Mouse (Mus musculus): ENCODE data around the gene Pabpn1l. TPM values are rescaled to one million over a fixed set of nuclear protein-coding genes. Genes with fewer than 3 reads are reported as not detected.

Gene Pabpn1l
- polyA plus RNA-seq, 1 experiment = 0.25 TPM

GRCm38 (mm10) chr8:122623844-122624642 is 1.5 kb upstream of the Pabpn1l start:
- no peak for TF ChIP-seq FLI1 (IDR thresholded peaks at IDR 0.05; ENCODE audit: low read length)
- no peak for TF ChIP-seq GATA1 (IDR thresholded peaks at IDR 0.05; ENCODE audit: borderline replicate concordance, low read length)
- Histone ChIP-seq H3K4me3 (replicated peaks) (no peak overlapping the region), H3K36me3 (replicated peaks; ENCODE audit: low read length) (peaks cover 42% of the 10 kb centered on the region), H3K4me1 (peaks cover 66% of the 10 kb centered on the region), H3K9me3 (no peaks in the 10 kb centered on the region), H3K27me3 (replicated peaks) (peaks cover 12% of the 10 kb centered on the region)

DNA sequence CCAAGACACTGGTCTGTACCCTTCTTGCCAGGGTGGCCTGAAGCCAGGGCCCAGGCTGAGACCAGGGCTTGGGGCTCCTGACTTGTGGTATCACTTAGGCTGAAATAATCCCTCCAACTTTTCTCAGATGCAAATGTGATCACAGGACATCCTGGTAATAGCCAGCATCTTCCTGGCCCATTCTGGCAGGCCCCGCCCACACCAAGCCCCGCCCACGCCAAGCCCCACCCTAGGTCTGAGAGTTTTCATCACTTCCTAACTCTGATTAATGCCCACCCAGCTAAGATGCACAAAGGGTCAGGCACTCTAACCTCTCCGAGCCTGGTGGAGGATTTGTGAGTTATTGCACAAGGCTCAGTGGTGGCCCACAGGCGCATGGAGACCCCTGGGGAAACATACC is 2.1 kb downstream of the Pabpn1l start:
- TF ChIP-seq FLI1 (IDR thresholded peaks at IDR 0.05; ENCODE audit: low read length) (no peak), GATA1 (IDR thresholded peaks at IDR 0.05; ENCODE audit: borderline replicate concordance, low read length) (no peak)
- Histone ChIP-seq H3K4me1 (peaks cover 54% of the 10 kb centered on the region), H3K4me3 (replicated peaks) (no peak overlapping the region), H3K27me3 (replicated peaks) (peaks cover 12% of the 10 kb centered on the region), H3K9me3 (no peaks in the 10 kb centered on the region), H3K36me3 (replicated peaks; ENCODE audit: low read length) (peaks cover 23% of the 10 kb centered on the region)

DNA sequence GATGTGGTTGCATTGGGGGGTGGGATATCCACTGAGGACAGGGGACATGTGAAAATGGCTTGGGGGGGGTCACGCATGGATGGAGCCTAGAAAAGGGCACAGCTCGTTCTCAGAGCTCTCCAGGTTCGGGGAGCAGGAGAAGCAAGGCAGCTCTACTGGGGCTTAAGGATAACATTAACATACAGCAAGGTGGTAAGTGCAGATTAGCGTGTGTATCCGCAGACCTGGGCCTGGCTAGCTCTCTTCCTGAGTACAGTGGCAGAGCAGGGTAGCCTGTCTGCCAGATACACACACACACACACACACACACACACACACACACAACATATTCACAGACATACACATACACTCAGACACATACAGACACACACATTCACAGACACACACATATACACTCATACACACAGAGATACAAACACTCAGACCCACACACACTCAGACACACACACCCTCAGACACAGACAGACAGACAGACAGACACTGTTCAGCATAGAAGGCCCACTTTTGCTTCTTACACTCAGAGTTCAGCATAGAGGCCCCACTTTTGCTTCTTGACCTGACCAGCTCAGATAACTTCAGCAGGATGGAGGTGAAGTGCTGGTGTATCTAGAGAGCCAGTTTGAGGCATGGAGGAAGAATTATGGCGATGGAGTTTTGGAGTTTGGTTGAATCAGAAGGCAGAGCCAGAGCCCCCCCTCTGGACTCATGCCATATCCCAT is 3.7 kb downstream of the Pabpn1l start:
- no peaks in the 10 kb centered on the region for H3K9me3 ChIP-seq
- no peak overlapping the region for H3K4me3 ChIP-seq (replicated peaks)
- peaks cover 40% of the 10 kb centered on the region for H3K4me1 ChIP-seq
- H3K27me3 ChIP-seq (replicated peaks) = peaks cover 12% of the 10 kb centered on the region
- peaks cover 27% of the 10 kb centered on the region for H3K36me3 ChIP-seq (replicated peaks; ENCODE audit: low read length)
- no peak for TF ChIP-seq GATA1 (IDR thresholded peaks at IDR 0.05; ENCODE audit: borderline replicate concordance, low read length)
- no peak for TF ChIP-seq FLI1 (IDR thresholded peaks at IDR 0.05; ENCODE audit: low read length)

DNA sequence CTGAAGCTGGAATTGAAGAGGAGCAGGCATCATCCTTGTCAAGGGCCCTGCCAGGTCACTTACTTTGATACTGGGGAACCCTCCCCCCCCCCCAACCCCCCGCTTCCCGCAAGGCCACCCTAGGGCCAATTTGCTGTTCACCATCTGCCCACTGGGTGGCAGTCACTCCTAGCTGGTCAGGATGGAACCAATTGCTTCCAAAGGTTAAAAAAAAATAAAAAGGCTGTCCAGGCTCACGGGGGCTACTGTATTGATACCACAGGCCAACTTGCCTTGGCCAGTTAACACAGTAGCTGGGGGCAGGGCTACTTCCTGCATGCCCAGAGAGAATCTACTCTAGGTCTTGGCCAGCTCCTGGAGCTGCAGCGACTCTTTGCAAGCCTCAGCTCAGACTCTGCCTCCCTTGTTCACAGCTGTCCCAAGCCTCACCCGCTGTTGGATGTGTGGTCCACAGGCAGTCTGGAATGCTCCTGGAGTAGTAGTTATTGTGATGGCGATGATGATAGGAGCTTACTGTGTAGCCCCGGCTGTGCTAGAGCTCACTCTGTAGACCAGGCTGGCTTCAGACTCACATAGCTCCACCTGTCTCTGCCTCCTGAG is 4.5 kb downstream of the Pabpn1l start:
- H3K4me3 ChIP-seq (replicated peaks) = no peak overlapping the region
- H3K4me1 ChIP-seq = peaks cover 43% of the 10 kb centered on the region
- peaks cover 35% of the 10 kb centered on the region for H3K36me3 ChIP-seq (replicated peaks; ENCODE audit: low read length)
- H3K27me3 ChIP-seq (replicated peaks) = peaks cover 12% of the 10 kb centered on the region
- no peaks in the 10 kb centered on the region for H3K9me3 ChIP-seq
- TF ChIP-seq FLI1 (IDR thresholded peaks at IDR 0.05; ENCODE audit: low read length) = no peak
- no peak for TF ChIP-seq GATA1 (IDR thresholded peaks at IDR 0.05; ENCODE audit: borderline replicate concordance, low read length)

GRCm38 (mm10) chr8:122616181-122616905 is 6.2 kb downstream of the Pabpn1l start:
- Histone ChIP-seq H3K4me1 (peaks cover 52% of the 10 kb centered on the region), H3K4me3 (replicated peaks) (no peak overlapping the region), H3K9me3 (no peaks in the 10 kb centered on the region), H3K27me3 (replicated peaks) (peaks cover 3% of the 10 kb centered on the region), H3K36me3 (replicated peaks; ENCODE audit: low read length) (peaks cover 39% of the 10 kb centered on the region)
- no peak for TF ChIP-seq FLI1 (IDR thresholded peaks at IDR 0.05; ENCODE audit: low read length)
- TF ChIP-seq GATA1 (IDR thresholded peaks at IDR 0.05; ENCODE audit: borderline replicate concordance, low read length) = no peak

DNA sequence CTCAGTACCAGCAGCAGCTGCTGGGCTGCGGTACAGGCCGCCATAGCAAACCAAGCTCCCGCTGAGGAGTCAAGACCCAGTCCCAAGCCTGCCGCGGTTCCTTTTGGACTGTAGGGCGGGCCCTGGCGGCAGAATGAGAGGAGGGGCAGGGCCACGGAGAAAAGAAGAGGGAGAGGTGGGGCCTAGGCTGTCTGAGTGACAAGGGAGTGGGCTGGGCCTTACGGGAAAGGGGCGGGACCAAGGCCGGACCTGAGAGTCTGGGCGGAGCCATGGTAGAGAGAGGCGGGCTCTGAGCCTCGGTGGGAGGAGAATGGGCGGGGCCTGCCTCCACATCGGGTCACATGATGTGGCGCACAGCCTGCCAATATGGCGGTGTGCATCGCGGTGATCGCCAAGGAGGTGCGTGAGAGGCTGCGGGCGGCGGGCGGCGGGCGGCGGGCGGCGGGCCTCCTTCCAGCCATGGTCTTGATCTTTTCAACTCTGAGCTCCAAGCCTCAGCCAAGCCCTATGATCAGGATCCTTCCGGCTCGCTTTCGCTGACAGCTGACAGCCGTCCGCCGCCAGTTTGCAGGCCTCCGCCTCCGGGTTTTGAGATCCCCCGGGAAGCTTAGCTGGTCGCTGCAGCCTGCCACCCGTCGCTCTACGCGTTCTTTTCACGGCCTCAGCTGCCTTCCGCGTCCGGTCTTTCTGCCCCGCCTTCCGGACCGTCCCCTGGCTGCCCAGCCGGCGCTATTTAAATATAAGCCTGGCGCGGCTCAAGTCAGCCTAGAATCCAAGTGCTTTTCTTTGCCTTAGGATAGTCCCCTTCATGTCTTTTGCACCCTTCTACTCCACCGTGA is 11.0 kb downstream of the Pabpn1l start, which contains the start of the genes Galns and Trappc2l:
Galns (minus strand) TSS at position 169 of the 839 bp plus-strand sequence.
Trappc2l (plus strand) TSS at position 346 of the 839 bp plus-strand sequence.
- H3K9me3 ChIP-seq = no peaks in the 10 kb centered on the region
- no peak for TF ChIP-seq GATA1 (IDR thresholded peaks at IDR 0.05; ENCODE audit: borderline replicate concordance, low read length)
- TF ChIP-seq FLI1 (IDR thresholded peaks at IDR 0.05; ENCODE audit: low read length) = no peak
- no peaks in the 10 kb centered on the region for H3K27me3 ChIP-seq (replicated peaks)
- peak within 1 kb of the TSS; percentile 98 for H3K4me3 ChIP-seq (replicated peaks)
- peaks cover 45% of the 10 kb centered on the region for H3K4me1 ChIP-seq
- H3K36me3 ChIP-seq (replicated peaks; ENCODE audit: low read length) = peaks cover 37% of the 10 kb centered on the region

DNA sequence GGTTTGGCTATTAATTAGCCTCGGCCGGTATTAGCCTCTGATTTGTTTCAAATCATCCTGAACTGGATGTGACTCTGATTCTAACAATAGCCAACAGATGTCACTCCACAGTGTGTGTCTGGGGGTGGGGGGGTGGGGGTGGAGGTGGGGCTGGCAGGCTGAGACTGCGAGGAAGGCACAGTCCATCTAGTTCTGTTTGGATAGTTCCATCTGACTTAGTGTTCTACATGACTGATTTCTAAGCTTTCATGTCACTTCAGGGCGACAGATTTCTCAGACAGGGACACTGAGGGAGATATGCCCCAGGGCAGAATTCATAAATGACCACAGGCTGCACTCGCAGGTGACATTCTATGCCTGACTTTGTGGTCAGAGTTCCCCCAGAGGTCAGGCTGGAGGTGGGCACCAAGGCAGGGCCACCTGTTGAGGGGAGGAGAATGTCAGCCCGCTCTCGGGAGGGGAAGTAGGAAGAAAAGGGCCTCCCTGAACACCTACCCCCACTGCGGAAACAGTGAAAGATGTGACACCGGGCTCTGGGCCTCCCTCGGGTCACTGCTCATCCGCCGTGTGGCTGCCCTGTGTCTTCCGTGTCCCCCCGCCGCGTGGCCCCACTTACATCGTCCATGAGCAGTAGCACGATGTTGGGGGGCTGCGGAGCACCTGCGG is 11.8 kb downstream of the Pabpn1l start:
- TF ChIP-seq FLI1 (IDR thresholded peaks at IDR 0.05; ENCODE audit: low read length) = no peak
- no peak for TF ChIP-seq GATA1 (IDR thresholded peaks at IDR 0.05; ENCODE audit: borderline replicate concordance, low read length)
- no peaks in the 10 kb centered on the region for H3K27me3 ChIP-seq (replicated peaks)
- no peaks in the 10 kb centered on the region for H3K9me3 ChIP-seq
- peaks cover 30% of the 10 kb centered on the region for H3K36me3 ChIP-seq (replicated peaks; ENCODE audit: low read length)
- peak overlapping the region; percentile 98 for H3K4me3 ChIP-seq (replicated peaks)
- peaks cover 44% of the 10 kb centered on the region for H3K4me1 ChIP-seq

- H3K9me3 ChIP-seq = no peaks in the 10 kb centered on the region
- peaks cover 48% of the 10 kb centered on the region for H3K4me1 ChIP-seq
- H3K4me3 ChIP-seq (replicated peaks) = peak overlapping the region; percentile 98
- TF ChIP-seq FLI1 (IDR thresholded peaks at IDR 0.05; ENCODE audit: low read length) (no peak), GATA1 (IDR thresholded peaks at IDR 0.05; ENCODE audit: borderline replicate concordance, low read length) (no peak)
- H3K36me3 ChIP-seq (replicated peaks; ENCODE audit: low read length) = peaks cover 24% of the 10 kb centered on the region
- H3K27me3 ChIP-seq (replicated peaks) = no peaks in the 10 kb centered on the region
Observed at GRCm38 (mm10) chr8:122610209-122610608, 12.3 kb downstream of the Pabpn1l start.
